Mouse (Mus musculus): ENCODE measurements around the gene Creg1. TPM values are rescaled to one million over a fixed set of nuclear protein-coding genes. Genes with fewer than 3 reads are reported as not detected.

The Creg1 gene
- polyA plus RNA-seq, 1 experiment from 2014 or later = 90.6 TPM

DNA sequence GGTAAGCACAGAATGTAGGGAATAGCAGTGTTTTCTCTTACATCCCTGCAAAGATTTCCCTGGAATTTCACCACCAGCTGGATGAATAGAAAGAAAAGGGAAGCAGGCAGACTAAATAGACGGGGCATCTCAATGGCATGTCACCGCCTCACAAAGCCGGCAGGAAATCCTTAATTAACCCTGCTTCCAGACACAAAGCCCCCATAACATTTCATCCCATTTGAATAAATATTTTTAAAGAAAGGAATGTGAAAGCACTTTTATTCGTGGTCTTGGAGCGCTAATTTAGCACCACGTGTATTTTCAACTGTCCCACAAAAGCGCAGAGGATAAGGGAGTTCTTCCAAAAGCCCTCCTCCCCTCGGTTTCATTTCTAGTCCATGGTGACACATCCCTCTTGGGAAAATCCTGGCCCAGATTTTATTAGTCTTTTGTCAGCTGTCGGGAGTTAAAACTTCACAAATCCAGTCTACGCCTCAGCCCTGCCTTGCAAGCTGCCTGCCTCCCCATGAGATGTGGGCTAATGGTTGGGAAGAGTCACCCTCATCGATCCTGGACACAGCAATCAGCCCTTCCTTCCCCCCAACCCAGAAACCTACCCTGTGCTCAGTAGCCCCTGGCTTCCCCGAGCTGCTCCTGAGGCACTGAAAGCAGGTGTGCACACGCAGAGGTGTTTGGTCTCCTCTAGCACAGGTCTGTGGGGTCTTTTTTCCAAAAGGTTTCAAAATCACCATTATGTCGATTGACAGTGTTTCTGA is 51.2 kb downstream of the Creg1 start:
- Histone ChIP-seq H3K4me2 (ENCODE audit: low read depth, low read length) (peak overlapping the region; percentile 40), H3K27me3 (ENCODE audit: control insufficient read depth, insufficient read depth, low read length) (no peaks in the 10 kb centered on the region), H3K9me3 (replicated peaks; ENCODE audit: control insufficient read depth, low read length) (no peaks in the 10 kb centered on the region), H3K9ac (ENCODE audit: low read length) (no peak overlapping the region; the same call in 1 of the 2 replicates), H3K4me3 (replicated peaks; ENCODE audit: low read length) (no peak overlapping the region; the same call in 1 of the 2 replicates), H3K27ac (ENCODE audit: low read length) (peak overlapping the region; percentile 17; the same call in 1 of the 2 replicates), H3K36me3 (ENCODE audit: control insufficient read depth, insufficient read depth, low read length) (no peaks in the 10 kb centered on the region), H3K4me1 (ENCODE audit: control insufficient read depth, insufficient read depth, low read length) (peaks cover 4% of the 10 kb centered on the region; the same call in 1 of the 2 replicates)
- 29% methylated on average over 14 of the region's 14 CpGs for WGBS
- ATAC-seq (ENCODE audit: insufficient read depth, low FRiP score) = no peak

DNA sequence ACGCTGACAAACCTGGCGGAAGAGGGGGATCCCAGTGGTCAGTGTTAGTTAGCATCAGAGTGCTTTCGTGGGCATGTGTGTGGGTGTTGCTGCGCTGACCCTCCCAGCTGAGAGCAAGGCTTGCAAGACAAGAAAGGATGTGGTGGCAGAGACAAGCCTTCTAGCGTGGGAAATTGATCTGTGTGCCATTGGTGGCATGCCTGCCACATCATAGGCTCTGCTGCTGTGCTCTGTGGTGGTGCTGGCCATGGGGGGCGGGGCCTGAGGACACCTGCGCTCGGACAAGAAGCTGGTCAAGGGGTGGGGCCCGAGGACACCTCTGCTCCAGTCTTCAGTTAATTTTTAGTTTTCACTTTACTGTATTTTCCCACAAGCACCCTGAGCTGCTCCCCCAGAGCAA is 52.8 kb downstream of the Creg1 start:
- 76% methylated on average over 9 of the region's 9 CpGs for WGBS
- ATAC-seq (ENCODE audit: insufficient read depth, low FRiP score) = no peak

DNA sequence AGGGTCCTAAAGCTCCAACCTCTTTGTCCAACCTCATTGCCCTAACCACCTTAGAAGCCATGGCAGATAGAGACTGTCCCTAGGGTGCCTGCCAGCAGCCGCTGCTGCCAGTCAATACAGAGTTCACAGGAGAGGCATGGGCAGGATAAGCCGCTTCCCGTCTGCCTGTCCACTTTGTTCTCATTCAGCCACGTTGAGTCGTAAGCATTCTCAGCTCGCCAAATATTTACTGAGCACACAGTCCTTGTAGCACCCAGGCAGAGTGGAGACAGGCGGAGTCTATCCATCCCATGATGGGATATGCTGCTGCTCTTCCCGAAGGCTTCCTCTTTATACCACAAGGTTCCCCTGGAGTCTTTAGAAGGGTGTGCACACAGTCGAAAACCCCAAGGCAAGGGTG is 53.7 kb downstream of the Creg1 start:
- 41% methylated on average over 9 of the region's 9 CpGs for WGBS
- H3K4me2 ChIP-seq (ENCODE audit: low read depth, low read length) = no peak overlapping the region
- ATAC-seq (ENCODE audit: insufficient read depth, low FRiP score) = 0 out of 2 replicates have a peak, but pooled peaks have one; percentile 39

More for the DNA sequence above, 52.8 kb downstream of the Creg1 start:
- H3K27ac ChIP-seq (ENCODE audit: low read length) = no peak overlapping the region
- no peaks in the 10 kb centered on the region for H3K36me3 ChIP-seq (ENCODE audit: control insufficient read depth, insufficient read depth, low read length)
- H3K4me1 ChIP-seq (ENCODE audit: control insufficient read depth, insufficient read depth, low read length) = peaks cover 4% of the 10 kb centered on the region; the same call in 1 of the 2 replicates
- no peaks in the 10 kb centered on the region for H3K27me3 ChIP-seq (ENCODE audit: control insufficient read depth, insufficient read depth, low read length)
- no peak overlapping the region for H3K9ac ChIP-seq (ENCODE audit: low read length)
- no peak overlapping the region for H3K4me2 ChIP-seq (ENCODE audit: low read depth, low read length)
- H3K9me3 ChIP-seq (replicated peaks; ENCODE audit: control insufficient read depth, low read length) = no peaks in the 10 kb centered on the region
- no peak overlapping the region for H3K4me3 ChIP-seq (replicated peaks; ENCODE audit: low read length)

DNA sequence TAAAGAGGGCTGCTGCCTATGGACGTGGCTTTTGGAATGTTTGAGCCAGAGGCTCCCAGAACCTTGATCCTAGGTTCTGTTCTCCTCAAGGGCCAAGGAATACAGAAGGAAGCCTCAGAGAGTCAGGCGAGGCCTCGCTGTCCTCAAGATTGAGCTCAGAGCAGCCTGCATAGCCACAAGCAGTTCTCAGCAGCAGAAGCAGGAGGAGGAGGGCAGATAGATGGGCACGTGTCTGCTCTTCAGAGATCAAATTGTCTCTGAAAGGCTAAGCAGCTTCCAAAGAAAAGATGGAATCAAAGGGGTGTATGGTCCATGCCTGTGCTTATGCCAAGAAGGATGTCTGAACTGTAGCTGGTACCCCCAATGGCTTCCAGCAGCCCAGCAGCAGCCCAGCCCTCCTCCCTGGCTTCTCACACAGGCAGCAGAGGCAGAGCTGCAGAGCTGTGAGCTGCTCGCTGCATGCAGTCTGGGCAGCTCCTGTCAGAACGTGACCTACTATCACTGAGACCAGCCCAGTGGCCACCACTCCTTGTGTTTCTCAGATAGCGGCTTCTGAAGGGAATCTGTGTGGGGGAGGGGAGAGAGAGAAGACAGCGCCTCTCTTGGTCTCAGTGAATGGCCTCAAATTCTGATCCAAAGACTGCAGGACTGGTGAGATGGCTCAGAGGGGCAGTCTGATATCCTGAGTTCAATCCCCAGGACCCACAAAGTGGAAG is 54.8 kb downstream of the Creg1 start:
- Histone ChIP-seq H3K4me2 (ENCODE audit: low read depth, low read length) (no peak overlapping the region), H3K27me3 (ENCODE audit: control insufficient read depth, insufficient read depth, low read length) (no peaks in the 10 kb centered on the region), H3K4me1 (ENCODE audit: control insufficient read depth, insufficient read depth, low read length) (peaks cover 4% of the 10 kb centered on the region; the same call in 1 of the 2 replicates), H3K9ac (ENCODE audit: low read length) (no peak overlapping the region), H3K36me3 (ENCODE audit: control insufficient read depth, insufficient read depth, low read length) (no peaks in the 10 kb centered on the region), H3K9me3 (replicated peaks; ENCODE audit: control insufficient read depth, low read length) (no peaks in the 10 kb centered on the region), H3K4me3 (replicated peaks; ENCODE audit: low read length) (no peak overlapping the region), H3K27ac (ENCODE audit: low read length) (no peak overlapping the region)
- no peak for ATAC-seq (ENCODE audit: insufficient read depth, low FRiP score)
- 47% methylated on average over 8 of the region's 8 CpGs for WGBS

More for the DNA sequence above, 53.7 kb downstream of the Creg1 start:
- H3K36me3 ChIP-seq (ENCODE audit: control insufficient read depth, insufficient read depth, low read length) = no peaks in the 10 kb centered on the region
- no peak overlapping the region for H3K4me3 ChIP-seq (replicated peaks; ENCODE audit: low read length)
- H3K4me1 ChIP-seq (ENCODE audit: control insufficient read depth, insufficient read depth, low read length) = peaks cover 4% of the 10 kb centered on the region; the same call in 1 of the 2 replicates
- H3K9me3 ChIP-seq (replicated peaks; ENCODE audit: control insufficient read depth, low read length) = no peaks in the 10 kb centered on the region
- no peaks in the 10 kb centered on the region for H3K27me3 ChIP-seq (ENCODE audit: control insufficient read depth, insufficient read depth, low read length)
- H3K9ac ChIP-seq (ENCODE audit: low read length) = no peak overlapping the region
- no peak overlapping the region for H3K27ac ChIP-seq (ENCODE audit: low read length)

DNA sequence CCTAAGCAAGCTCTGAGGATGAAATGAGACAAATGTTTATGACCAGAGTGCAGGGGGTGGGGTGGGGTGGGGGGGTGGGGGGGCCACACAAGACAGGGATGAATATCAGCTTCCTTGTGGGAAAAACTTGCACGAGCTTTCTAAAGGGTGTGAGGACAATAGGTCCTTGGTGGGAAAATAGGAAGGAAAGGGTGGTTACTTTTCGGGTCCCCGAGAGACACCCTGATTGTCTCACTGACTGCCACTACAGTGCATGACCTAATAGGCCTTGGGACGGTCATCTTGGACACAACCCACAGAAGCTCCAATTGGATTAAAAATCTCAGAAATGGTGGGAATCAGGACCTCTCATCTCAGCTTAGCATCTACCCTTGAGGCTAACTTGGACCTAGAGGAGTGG is 55.6 kb downstream of the Creg1 start:
- no peaks in the 10 kb centered on the region for H3K9me3 ChIP-seq (replicated peaks; ENCODE audit: control insufficient read depth, low read length)
- H3K4me2 ChIP-seq (ENCODE audit: low read depth, low read length) = no peak overlapping the region
- no peak for ATAC-seq (ENCODE audit: insufficient read depth, low FRiP score)
- no peak overlapping the region for H3K27ac ChIP-seq (ENCODE audit: low read length)
- 82% methylated on average over 4 of the region's 4 CpGs for WGBS
- H3K4me3 ChIP-seq (replicated peaks; ENCODE audit: low read length) = no peak overlapping the region
- peaks cover 4% of the 10 kb centered on the region; the same call in 1 of the 2 replicates for H3K4me1 ChIP-seq (ENCODE audit: control insufficient read depth, insufficient read depth, low read length)
- no peaks in the 10 kb centered on the region for H3K27me3 ChIP-seq (ENCODE audit: control insufficient read depth, insufficient read depth, low read length)
- H3K36me3 ChIP-seq (ENCODE audit: control insufficient read depth, insufficient read depth, low read length) = no peaks in the 10 kb centered on the region
- no peak overlapping the region for H3K9ac ChIP-seq (ENCODE audit: low read length)

DNA sequence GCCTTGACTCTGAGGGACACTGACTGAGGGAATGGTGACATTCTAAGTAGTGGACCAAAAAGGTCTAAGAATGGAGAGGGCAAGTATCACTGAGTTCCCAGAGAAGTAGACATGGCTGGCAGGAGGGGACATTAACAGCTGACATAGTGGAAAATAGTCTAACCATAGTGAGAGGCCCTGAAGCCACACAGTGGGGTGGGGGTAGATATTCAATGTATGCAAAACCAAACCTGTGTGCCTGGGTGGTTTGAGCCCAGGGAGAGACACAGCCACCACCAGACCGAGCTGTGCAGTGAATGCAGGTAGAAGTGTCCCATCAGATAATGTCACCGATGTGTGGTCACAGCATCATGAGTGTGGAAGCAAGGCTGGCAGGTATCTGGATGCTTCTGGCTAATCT is 58.5 kb downstream of the Creg1 start:
- no peaks in the 10 kb centered on the region for H3K9me3 ChIP-seq (replicated peaks; ENCODE audit: control insufficient read depth, low read length)
- H3K4me2 ChIP-seq (ENCODE audit: low read depth, low read length) = no peak overlapping the region
- no peak overlapping the region for H3K4me3 ChIP-seq (replicated peaks; ENCODE audit: low read length)
- no peaks in the 10 kb centered on the region for H3K36me3 ChIP-seq (ENCODE audit: control insufficient read depth, insufficient read depth, low read length)
- H3K4me1 ChIP-seq (ENCODE audit: control insufficient read depth, insufficient read depth, low read length) = peaks cover 4% of the 10 kb centered on the region; the same call in 1 of the 2 replicates
- H3K27me3 ChIP-seq (ENCODE audit: control insufficient read depth, insufficient read depth, low read length) = no peaks in the 10 kb centered on the region
- WGBS = 80% methylated on average over 2 of the region's 2 CpGs
- no peak for ATAC-seq (ENCODE audit: insufficient read depth, low FRiP score)
- H3K27ac ChIP-seq (ENCODE audit: low read length) = no peak overlapping the region
- H3K9ac ChIP-seq (ENCODE audit: low read length) = no peak overlapping the region

Other genes with a start within 250 kb of the Creg1 start
- 140 and 149 TPM in 2 replicates for gene Mpzl1, start 129.2 kb upstream of the Creg1 start, polyA plus RNA-seq (2015; fragmentation: Nextera tagmentation; extraction: Ambion mirVana)
- 42.1 and 44.4 TPM in 2 replicates for gene Rcsd1, start 54.0 kb upstream of the Creg1 start, polyA plus RNA-seq (2015; fragmentation: Nextera tagmentation; extraction: Ambion mirVana)
- 0.36 and 0.52 TPM in 2 replicates for gene Cd247, start 24.9 kb downstream of the Creg1 start, polyA plus RNA-seq (2015; fragmentation: Nextera tagmentation; extraction: Ambion mirVana)
- 9.4 and 10.2 TPM in 2 replicates for gene Pou2f1, start 238.9 kb downstream of the Creg1 start, polyA plus RNA-seq (2015; fragmentation: Nextera tagmentation; extraction: Ambion mirVana)

All from stomach, embryonic 16.5 days (tissue).